Mouse (Mus musculus) Patski (cell line): ENCODE data around the gene Atp8b3. TPM values are rescaled to one million over a fixed set of nuclear protein-coding genes. Genes with fewer than 3 reads are reported as not detected.

Experiments used
- ATAC-seq: fragments of 100-300 bp; one replicate; pipeline ENCODE4 v1.8.0; 2021
- CTCF ChIA-PET: fragments of 350-600 bp; sonication (Branson Sonifier 250); formaldehyde crosslinking; loops from one replicate; lab custom pipeline; 2022; ENCODE audit warnings: inconsistent platforms; lab: Charles Lee
- POLR2A ChIA-PET: fragments of 350-600 bp; sonication (Branson Sonifier 250); formaldehyde crosslinking; loops from one replicate; lab custom pipeline; 2022; ENCODE audit warnings: antibody characterized with exemption, inconsistent platforms; lab: Charles Lee
- DNase-seq: peaks from one replicate; pipeline ENCODE4 v3.0.0-alpha.2; 2011; ENCODE audit warnings: low read depth, low spot score
- H3K27me3 ChIP-seq: fragments of 371-371 bp; one replicate; pipeline ENCODE4 v1.5.1; 2021
- CTCF ChIP-seq: fragments of 100-300 bp; IDR thresholded peaks from one replicate; pipeline ENCODE4 v1.5.1; 2021
- in situ Hi-C: fragments of 300-500 bp; cut with MboI; formaldehyde crosslinking; loops from 3 replicates; pipeline ENCODE4 v1.11.1; 2018; ENCODE audit warnings: low pct_unique_long_range_greater_than_20kb, mixed read lengths
- polyA plus RNA-seq: library from polyadenylated mRNA; unstranded; gene quantifications from one replicate; pipeline ENCODE4 v1.2.3, GENCODE M21; 2021

Gene Atp8b3
- polyA plus RNA-seq, 1 experiment from 2014 or later = 0.24 TPM

DNA sequence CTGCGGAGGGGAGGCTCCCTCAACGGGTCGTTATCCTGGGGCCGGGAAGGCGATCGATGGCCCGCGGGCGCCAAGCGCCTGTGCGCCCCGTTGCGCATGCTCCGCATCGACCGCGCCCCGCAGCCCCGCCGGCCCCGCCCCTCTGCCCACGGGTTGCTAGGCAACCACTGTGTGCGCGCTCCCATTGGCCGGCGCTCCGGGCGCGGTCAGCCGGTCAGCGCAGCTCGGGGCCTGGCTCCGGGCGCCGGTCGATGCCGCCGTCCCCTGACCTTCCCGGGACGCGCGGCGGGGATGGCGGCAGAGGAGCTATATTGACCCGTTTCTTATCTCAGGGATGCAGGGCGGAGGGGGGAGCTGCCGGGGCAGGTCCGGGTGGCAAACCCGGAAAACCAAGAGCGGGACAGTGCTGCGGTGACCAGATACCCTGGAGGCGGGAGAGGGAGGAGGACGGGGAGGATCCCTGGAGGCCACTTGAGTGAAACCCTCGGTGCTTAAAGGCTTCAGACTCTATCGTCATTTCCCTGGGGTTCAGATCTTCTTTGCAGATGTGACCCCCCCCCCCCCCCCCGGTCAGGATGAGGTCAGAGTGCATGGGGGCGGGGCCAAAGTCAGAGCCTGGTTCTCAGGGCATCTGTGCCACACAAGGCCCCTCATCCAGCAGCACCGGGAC, 63.5 kb downstream of the Atp8b3 start:
- peak; percentile 68 for ATAC-seq
- CTCF ChIA-PET = interaction anchor here (1.3 kb wide), 1 partner anchor 34 kb away, joined by 3 read pairs; no protein-coding TSS in a partner anchor
- POLR2A ChIA-PET = interaction anchor here (1.5 to 2.4 kb wide), 4 partner anchors 10 to 18 kb away, joined by 3 to 8 read pairs (median 4); no protein-coding TSS in a partner anchor

More for the DNA sequence above, 63.5 kb downstream of the Atp8b3 start:
- in situ Hi-C loops = no loop called here
- H3K27me3 ChIP-seq = no peaks in the 10 kb centered on the region
- DNase-seq = no peak
- no peak for TF ChIP-seq CTCF

Other genes starting within 250 kb of the Atp8b3 start
- gene Rps15, start 246.7 kb downstream of the Atp8b3 start, polyA plus RNA-seq = 1,353 TPM
- 0.14 TPM for gene Apc2, start 243.1 kb downstream of the Atp8b3 start, polyA plus RNA-seq
- 34.7 TPM for gene 2310011J03Rik, start 218.6 kb downstream of the Atp8b3 start, polyA plus RNA-seq
- 6.2 TPM for gene Pcsk4, start 209.6 kb downstream of the Atp8b3 start, polyA plus RNA-seq
- gene Reep6, start 209.2 kb downstream of the Atp8b3 start, polyA plus RNA-seq = 6.9 TPM
- 1.2 TPM for gene Adamtsl5, start 190.7 kb downstream of the Atp8b3 start, polyA plus RNA-seq
- gene Plk5, start 182.7 kb downstream of the Atp8b3 start, polyA plus RNA-seq = 0.62 TPM
- gene Mex3d, start 151.5 kb downstream of the Atp8b3 start, polyA plus RNA-seq = 30.6 TPM
- 181 TPM for gene Mbd3, start 139.6 kb downstream of the Atp8b3 start, polyA plus RNA-seq
- gene Uqcr11, start 132.3 kb downstream of the Atp8b3 start, polyA plus RNA-seq = 535 TPM
- 96.9 TPM for gene Tcf3, start 105.5 kb downstream of the Atp8b3 start, polyA plus RNA-seq
- not detected for gene Onecut3, start 44.3 kb downstream of the Atp8b3 start, polyA plus RNA-seq
- 32.2 TPM for gene Rexo1, start 22.4 kb upstream of the Atp8b3 start, polyA plus RNA-seq
- gene Klf16, start 38.2 kb upstream of the Atp8b3 start, polyA plus RNA-seq = 18.7 TPM
- gene Abhd17a, start 51.2 kb upstream of the Atp8b3 start, polyA plus RNA-seq = 74.3 TPM
- gene Scamp4, start 63.7 kb upstream of the Atp8b3 start, polyA plus RNA-seq = 76.6 TPM
- 4.7 TPM for gene Adat3, start 63.8 kb upstream of the Atp8b3 start, polyA plus RNA-seq
- gene Gm49322, start 66.9 kb upstream of the Atp8b3 start, polyA plus RNA-seq = 1.7 TPM
- 164 TPM for gene Csnk1g2, start 83.7 kb upstream of the Atp8b3 start, polyA plus RNA-seq
- gene Btbd2, start 117.9 kb upstream of the Atp8b3 start, polyA plus RNA-seq = 70.4 TPM
- 124 TPM for gene Mknk2, start 139.0 kb upstream of the Atp8b3 start, polyA plus RNA-seq
- gene Mob3a, start 162.9 kb upstream of the Atp8b3 start, polyA plus RNA-seq = 15.9 TPM
- gene Izumo4, start 163.1 kb upstream of the Atp8b3 start, polyA plus RNA-seq = 12.0 TPM
- gene Ap3d1, start 203.1 kb upstream of the Atp8b3 start, polyA plus RNA-seq = 103 TPM
- 24.0 TPM for gene Dot1l, start 216.1 kb upstream of the Atp8b3 start, polyA plus RNA-seq